Mouse (Mus musculus): ENCODE results near the gene Tysnd1. TPM values are rescaled to one million over a fixed set of nuclear protein-coding genes. Genes with fewer than 3 reads are reported as not detected.

The Tysnd1 gene
- polyA plus RNA-seq, 1 experiment from 2014 or later, result 34.7 TPM

DNA sequence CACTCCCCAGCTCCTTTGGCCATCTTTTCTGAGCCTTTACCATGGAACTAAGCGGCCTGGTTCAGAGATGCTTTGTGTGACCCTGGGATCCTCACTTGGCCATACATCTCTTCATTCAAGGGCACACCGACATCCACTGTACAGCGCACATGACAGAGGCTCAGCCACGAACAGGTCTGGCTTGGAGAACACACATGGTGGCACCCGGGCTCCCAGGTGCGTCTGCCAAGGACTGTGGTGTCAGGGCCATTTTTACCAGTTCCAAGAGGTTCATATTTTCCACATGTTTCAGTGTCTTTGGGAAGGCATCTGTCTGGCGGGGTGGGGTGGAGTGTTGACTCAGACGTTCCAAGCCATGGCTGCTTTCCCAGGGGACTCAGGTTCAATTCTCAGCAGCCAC lies 47.0 kb downstream of the Tysnd1 start:
- ATAC-seq (ENCODE audit: borderline replicate concordance, extremely low read depth, low FRiP score, low TSS enrichment), result no peak
- Histone ChIP-seq H3K4me2 (no peak overlapping the region), H3K4me3 (no peak overlapping the region), H3K9ac (no peak overlapping the region), H3K9me3 (no peaks in the 10 kb centered on the region), H3K36me3 (peaks cover 93% of the 10 kb centered on the region), H3K27ac (no peak overlapping the region), H3K4me1 (no peaks in the 10 kb centered on the region), H3K27me3 (no peaks in the 10 kb centered on the region)
- 94% methylated on average over 8 of the region's 8 CpGs for whole genome bisulfite sequencing

DNA sequence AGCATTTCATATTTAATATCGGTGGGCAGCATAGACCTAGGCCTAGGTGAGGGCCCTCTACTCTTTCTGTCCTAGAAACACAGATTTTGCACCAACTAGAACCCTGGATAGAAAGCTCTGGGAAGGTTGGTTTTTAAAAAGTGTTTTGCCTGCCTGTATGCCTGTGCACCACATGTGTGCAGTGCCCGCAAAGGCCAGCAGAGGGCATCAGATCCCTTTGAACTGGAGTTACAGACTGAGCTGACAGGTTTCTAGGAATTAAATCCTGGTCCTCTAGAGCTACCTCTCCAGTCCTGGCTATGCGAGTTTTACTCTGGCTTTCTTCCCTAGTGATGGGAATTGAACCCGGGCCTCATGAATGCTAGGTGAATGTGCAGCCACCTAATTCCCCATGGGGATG lies 49.8 kb downstream of the Tysnd1 start:
- ATAC-seq (ENCODE audit: borderline replicate concordance, extremely low read depth, low FRiP score, low TSS enrichment), result no peak
- no peak overlapping the region for H3K27ac ChIP-seq
- no peaks in the 10 kb centered on the region for H3K9me3 ChIP-seq
- H3K36me3 ChIP-seq, result peaks cover 91% of the 10 kb centered on the region
- WGBS, result 83% methylated on average over 4 of the region's 4 CpGs
- no peak overlapping the region for H3K4me3 ChIP-seq
- no peak overlapping the region for H3K4me2 ChIP-seq
- no peaks in the 10 kb centered on the region for H3K27me3 ChIP-seq
- H3K9ac ChIP-seq, result no peak overlapping the region
- no peaks in the 10 kb centered on the region for H3K4me1 ChIP-seq

DNA sequence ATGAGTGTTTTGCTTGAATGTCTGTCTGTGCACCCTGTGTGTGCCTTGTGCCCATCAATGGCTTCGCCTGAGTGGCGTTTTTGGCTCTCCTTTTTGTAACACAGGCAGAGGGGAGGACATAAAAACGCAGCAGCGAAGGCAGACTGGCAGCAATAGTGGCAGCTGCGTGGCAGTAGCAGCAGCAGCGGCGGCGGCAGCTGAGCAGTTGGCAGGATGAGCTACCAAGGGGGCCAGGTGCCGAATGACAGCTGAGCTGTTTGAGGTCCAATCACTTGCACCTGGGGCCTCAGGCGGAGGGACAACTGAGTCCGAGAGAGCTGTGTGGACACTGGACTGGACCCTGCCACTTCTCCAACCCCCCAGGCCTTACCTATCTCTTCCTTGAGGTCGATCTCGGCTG lies 52.0 kb downstream of the Tysnd1 start:
- no peaks in the 10 kb centered on the region for H3K4me1 ChIP-seq
- no peak overlapping the region for H3K9ac ChIP-seq
- no peaks in the 10 kb centered on the region for H3K27me3 ChIP-seq
- no peak overlapping the region for H3K27ac ChIP-seq
- peaks cover 86% of the 10 kb centered on the region for H3K36me3 ChIP-seq
- no peak for ATAC-seq (ENCODE audit: borderline replicate concordance, extremely low read depth, low FRiP score, low TSS enrichment)
- H3K4me3 ChIP-seq, result no peak overlapping the region
- H3K9me3 ChIP-seq, result no peaks in the 10 kb centered on the region
- 93% methylated on average over 13 of the region's 13 CpGs for WGBS
- no peak overlapping the region for H3K4me2 ChIP-seq

DNA sequence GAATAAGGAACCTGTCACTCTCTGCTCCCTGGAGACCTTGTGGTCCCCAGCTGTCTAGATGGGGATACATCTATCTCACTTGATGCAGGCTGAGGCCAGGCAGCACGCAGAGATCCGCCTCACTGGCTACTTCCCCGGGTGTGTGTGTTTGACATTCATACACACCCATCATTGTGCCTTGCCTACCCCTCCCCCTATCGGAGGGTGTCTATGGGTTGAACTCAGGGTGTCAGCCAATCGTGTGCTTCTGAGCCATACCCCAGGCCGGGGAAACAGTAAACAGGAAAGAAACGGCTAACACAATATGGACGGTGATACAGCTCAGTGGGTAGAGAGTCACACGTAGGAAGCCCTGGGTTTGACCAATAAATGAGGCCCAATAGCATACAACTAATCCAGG lies 54.7 kb downstream of the Tysnd1 start:
- no peak overlapping the region for H3K9ac ChIP-seq
- H3K9me3 ChIP-seq, result no peaks in the 10 kb centered on the region
- H3K36me3 ChIP-seq, result peaks cover 83% of the 10 kb centered on the region
- no peak for ATAC-seq (ENCODE audit: borderline replicate concordance, extremely low read depth, low FRiP score, low TSS enrichment)
- no peaks in the 10 kb centered on the region for H3K4me1 ChIP-seq
- H3K27me3 ChIP-seq, result no peaks in the 10 kb centered on the region
- H3K27ac ChIP-seq, result no peak overlapping the region
- no peak overlapping the region for H3K4me3 ChIP-seq
- H3K4me2 ChIP-seq, result no peak overlapping the region
- WGBS, result 70% methylated on average over 9 of the region's 9 CpGs

DNA sequence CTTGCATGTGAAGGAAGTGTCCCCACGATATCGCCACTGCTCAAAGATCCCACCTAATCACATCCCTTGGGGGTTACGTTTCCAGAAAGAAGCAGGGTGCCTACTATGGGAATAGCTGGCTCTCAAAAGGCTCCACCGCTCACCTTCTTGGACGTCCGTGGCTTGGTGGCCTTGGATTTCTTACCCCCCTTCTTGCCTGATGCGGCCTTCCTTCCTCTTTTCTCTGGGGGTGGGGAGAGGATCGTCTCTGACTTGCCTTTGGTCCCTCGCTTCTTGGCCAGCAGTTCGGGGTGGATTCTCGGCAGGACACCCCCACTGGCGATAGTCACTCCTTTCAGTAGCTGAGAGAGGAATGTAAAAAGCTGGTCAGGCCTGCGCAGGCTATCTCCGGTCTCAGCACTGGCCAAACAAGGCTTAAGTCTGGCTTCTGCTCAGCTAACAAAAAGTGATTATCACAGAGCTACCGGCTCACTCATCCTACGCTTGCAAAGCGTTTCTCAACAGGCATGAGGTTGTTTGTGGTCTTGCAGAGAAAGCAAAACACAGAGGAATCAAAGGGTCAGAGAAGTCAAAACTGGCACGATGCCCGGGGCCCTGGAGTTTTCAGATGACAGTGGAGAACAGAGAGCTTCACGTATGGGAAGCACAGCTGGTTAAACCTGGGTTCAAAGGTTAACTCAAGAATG lies 56.4 kb downstream of the Tysnd1 start:
- Histone ChIP-seq H3K9me3 (no peaks in the 10 kb centered on the region), H3K27me3 (no peaks in the 10 kb centered on the region), H3K9ac (no peak overlapping the region), H3K36me3 (peaks cover 79% of the 10 kb centered on the region), H3K4me2 (no peak overlapping the region), H3K27ac (no peak overlapping the region), H3K4me1 (peaks cover 1% of the 10 kb centered on the region; the same call in 1 of the 2 replicates), H3K4me3 (no peak overlapping the region)
- 74% methylated on average over 20 of the region's 20 CpGs for WGBS
- ATAC-seq (ENCODE audit: borderline replicate concordance, extremely low read depth, low FRiP score, low TSS enrichment), result no peak

Other genes with a start within 250 kb of the Tysnd1 start
- gene Eif4ebp2, start 242.9 kb upstream of the Tysnd1 start, polyA plus RNA-seq (2015; fragmentation: Nextera tagmentation; extraction: Ambion mirVana), result 69.3 and 71.4 TPM in 2 replicates
- gene Lrrc20, start 219.7 kb upstream of the Tysnd1 start, polyA plus RNA-seq (2015; fragmentation: Nextera tagmentation; extraction: Ambion mirVana), result 7.9 and 8.2 TPM in 2 replicates
- 0.06 TPM in 1 of 2 replicates, not detected in the other for gene Npffr1, start 100.0 kb upstream of the Tysnd1 start, polyA plus RNA-seq (2015; fragmentation: Nextera tagmentation; extraction: Ambion mirVana)
- gene Ppa1, start 47.0 kb upstream of the Tysnd1 start, polyA plus RNA-seq (2015; fragmentation: Nextera tagmentation; extraction: Ambion mirVana), result 171 and 188 TPM in 2 replicates
- 242 and 243 TPM in 2 replicates for gene Sar1a, start 15.2 kb upstream of the Tysnd1 start, polyA plus RNA-seq (2015; fragmentation: Nextera tagmentation; extraction: Ambion mirVana)
- 14.0 and 14.3 TPM in 2 replicates for gene Aifm2, start 19.7 kb downstream of the Tysnd1 start, polyA plus RNA-seq (2015; fragmentation: Nextera tagmentation; extraction: Ambion mirVana)
- gene H2afy2, start 88.6 kb downstream of the Tysnd1 start, polyA plus RNA-seq (2015; fragmentation: Nextera tagmentation; extraction: Ambion mirVana), result 137 and 141 TPM in 2 replicates

Measured in lung, embryonic 15.5 days (tissue).